ENCODE assay signal across 13 mouse cellular contexts in genomic region chr2:70060359-70061345, GRCm38 (mm10). TPM values are rescaled to one million over a fixed set of nuclear protein-coding genes. Genes with fewer than 3 reads are reported as not detected.
A peak's percentile ranks its signal among the peaks of the same experiment; 100 is the strongest.
DNase-seq lines count a peak whose midpoint lies in the region; ATAC-seq lines count a peak whose summit lies in the region.
"Had no signal": no experiment of that assay in that cellular context is flagged by ENCODE, and none has a peak within 500 bp of the region (broad histone marks: within the 10 kb centered on the region; RNA-seq: fewer than 3 reads in every experiment).

No protein-coding gene starts in this region.

- intact Hi-C loops in left cerebral cortex, postnatal 36 days (cut with DNase I) = loop anchor here (5.0 kb wide), 1 partner anchor 52 kb away; no protein-coding TSS in a partner anchor

- H3K4me1 ChIP-seq in forebrain, embryonic 15.5 days = peaks cover 8% of the 10 kb centered on the region
- H3K4me1 ChIP-seq: megakaryocyte, embryonic 14.5 days had no signal

- peak overlapping the region; percentile 79 for H3K27ac ChIP-seq in forebrain, embryonic 15.5 days (replicated peaks)

- H3K4me2 ChIP-seq in forebrain, embryonic 15.5 days (replicated peaks) = no peak overlapping the region

- H3K9me3 ChIP-seq in forebrain, embryonic 15.5 days = no peaks in the 10 kb centered on the region
- H3K9me3 ChIP-seq: megakaryocyte, embryonic 14.5 days had no signal

- peak; percentile 74 for ATAC-seq in forebrain, embryonic 15.5 days (replicated peaks)

- H3K36me3 ChIP-seq in forebrain, embryonic 15.5 days = no peaks in the 10 kb centered on the region

- DNase-seq in retina, postnatal 1 day = peak; percentile 34
- DNase-seq in retina, embryonic 14.5 days (ENCODE audit: low spot score) = no peak
- peak; percentile 23 for DNase-seq in left cerebral cortex, postnatal 36 days (ENCODE audit: low spot score in 2 of 2)
- peak; percentile 16 to 33 for DNase-seq in right cerebral cortex, postnatal 36 days (ENCODE audit: low spot score in 2 of 2)
- DNase-seq in adrenal gland, adult 8-10 months = no peak
- no peak for DNase-seq in adrenal gland, adult (ENCODE audit: inconsistent age in 2 of 2, low spot score in 1 of 2)
- DNase-seq: cerebellum, postnatal 10 days; kidney, postnatal 36 days; thymus, postnatal 4 days had no signal

- no peak overlapping the region for H3K4me3 ChIP-seq in forebrain, embryonic 15.5 days
- H3K4me3 ChIP-seq: megakaryocyte, embryonic 14.5 days had no signal

- no peak overlapping the region for H3K9ac ChIP-seq in forebrain, embryonic 15.5 days (replicated peaks)

- no peaks in the 10 kb centered on the region for H3K27me3 ChIP-seq in forebrain, embryonic 15.5 days
- H3K27me3 ChIP-seq: CH12.LX had no signal

- WGBS in forebrain, embryonic 15.5 days = 37% methylated on average over 11 of the region's 11 CpGs

RNA-seq across cellular contexts. Expression of gene Myo3b, which starts 21.7 kb away (rescaled TPM):
- 0.22 and 0.24 TPM in 2 replicates for polyA plus RNA-seq in forebrain, embryonic 15.5 days (2015; fragmentation: Nextera tagmentation; extraction: Ambion mirVana)
- under 1 TPM; 0.72 to 0.91 TPM for total RNA-seq in left cerebral cortex, postnatal 36 days (2021)
- total RNA-seq in adrenal gland, adult 8-10 months (2022) = under 1 TPM in 1 of 4 experiments, not detected in 3; 0.09 TPM
- polyA plus RNA-seq: liver, embryonic 16.5 days had no signal

Comparison
In these comparisons a context has a peak if more than half of its experiments do, and no peak if none do; other contexts are left out.
1. DNase-seq: peak in retina, postnatal 1 day (single experiment), left cerebral cortex, postnatal 36 days (2 of 2) and right cerebral cortex, postnatal 36 days (2 of 2); none in retina, embryonic 14.5 days (single experiment), adrenal gland, adult 8-10 months (single experiment) and adrenal gland, adult (0 of 2).